23 mouse cellular contexts compared by ENCODE assay signal in the genomic region with DNA sequence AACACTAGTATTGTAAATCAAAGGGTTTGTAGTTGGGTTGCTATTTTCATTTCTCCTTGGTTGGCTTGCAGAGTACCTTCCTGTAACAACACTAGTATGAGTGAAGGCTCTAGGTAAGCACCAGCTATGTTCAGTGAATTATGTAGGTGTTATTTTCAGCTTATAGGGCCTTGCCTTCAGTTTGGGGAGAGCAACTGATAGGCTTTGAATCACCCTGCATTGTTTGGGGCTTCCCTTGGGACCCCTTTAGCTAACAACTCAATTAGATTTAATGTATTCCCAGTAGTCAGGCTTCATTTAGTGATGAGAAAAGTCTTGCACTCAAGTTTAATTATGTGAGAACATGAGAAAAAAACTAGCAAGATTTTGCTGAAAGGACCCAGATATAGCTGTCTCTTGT.
"Had no signal": no experiment of that assay in that cellular context is flagged by ENCODE, and none has a peak within 500 bp of the region (broad histone marks: within the 10 kb centered on the region; RNA-seq: fewer than 3 reads in every experiment).

No protein-coding gene starts in this region.

- H3K27me3 ChIP-seq: heart, embryonic 12.5 days; intestine, embryonic 15.5 days; limb, embryonic 12.5 days; liver, embryonic 13.5 days had no signal

- H3K4me1 ChIP-seq: heart, embryonic 10.5 days; intestine, embryonic 15.5 days; liver, embryonic 13.5 days had no signal

- H3K9ac ChIP-seq: heart, embryonic 12.5 days; hindbrain, embryonic 14.5 days; intestine, embryonic 15.5 days; limb, embryonic 12.5 days; liver, embryonic 13.5 days had no signal

- DNase-seq: gastrocnemius, postnatal 14 days; gastrocnemius, postnatal 36 days; heart, adult 11 months; heart, postnatal 10 days; heart, postnatal 4 days; kidney, adult 18-20 months; kidney, adult 8-10 months; kidney, postnatal 10 days; kidney, postnatal 25 days; kidney, postnatal 4 days; liver; liver, embryonic 13.5 days had no signal

- ATAC-seq: inflammation-experienced regulatory T-cells, adult 6 months; intestine, embryonic 15.5 days; intestine, postnatal 0 days had no signal

- H3K4me3 ChIP-seq: heart, embryonic 10.5 days; heart, embryonic 12.5 days; intestine, embryonic 15.5 days; layer of hippocampus, adult 2 months; left cerebral cortex, adult 2 months; limb, embryonic 10.5 days; limb, embryonic 12.5 days; liver, embryonic 13.5 days had no signal

- H3K27ac ChIP-seq: heart, embryonic 10.5 days; hindbrain, embryonic 14.5 days; intestine, embryonic 15.5 days; layer of hippocampus, adult 2 months; left cerebral cortex, adult 2 months; limb, embryonic 10.5 days; limb, embryonic 12.5 days; liver, embryonic 13.5 days had no signal

- H3K9me3 ChIP-seq: heart, embryonic 10.5 days; heart, embryonic 12.5 days; intestine, embryonic 15.5 days; limb, embryonic 10.5 days; limb, embryonic 12.5 days; liver, embryonic 13.5 days had no signal

- H3K4me2 ChIP-seq: heart, embryonic 12.5 days; hindbrain, embryonic 14.5 days; intestine, embryonic 15.5 days; limb, embryonic 12.5 days; liver, embryonic 11.5 days; liver, embryonic 13.5 days had no signal

- H3K36me3 ChIP-seq: heart, embryonic 10.5 days; heart, embryonic 12.5 days; intestine, embryonic 15.5 days; limb, embryonic 10.5 days; limb, embryonic 12.5 days; liver, embryonic 13.5 days had no signal
